Comparison of ENCODE assay signal across 18 mouse cellular contexts in the genomic region with DNA sequence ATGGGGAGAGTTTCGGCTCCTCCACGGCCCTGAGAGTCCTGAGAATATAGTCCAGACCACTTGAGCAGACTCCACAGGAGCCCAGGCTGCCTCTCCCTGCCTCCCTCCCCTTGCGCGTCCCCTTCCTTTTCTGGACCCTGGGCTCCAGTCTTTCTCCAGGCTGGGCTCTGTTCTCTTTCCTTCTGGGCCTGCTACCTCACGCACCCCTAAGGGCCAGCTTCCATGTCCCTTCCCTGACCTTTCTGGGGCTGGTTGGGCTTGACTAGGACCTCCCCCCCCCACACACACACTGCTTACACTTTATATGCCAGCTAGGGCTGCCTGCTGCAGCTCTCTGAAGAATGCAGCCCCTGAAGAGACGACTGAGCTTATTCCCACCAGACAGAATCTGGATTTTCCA. TPM values are rescaled to one million over a fixed set of nuclear protein-coding genes. Genes with fewer than 3 reads are reported as not detected.
A peak's percentile ranks its signal among the peaks of the same experiment; 100 is the strongest.
DNase-seq lines count a peak whose midpoint lies in the region; ATAC-seq and TF ChIP-seq lines count a peak whose summit lies in the region.
"Had no signal": no experiment of that assay in that cellular context is flagged by ENCODE, and none has a peak within 500 bp of the region (broad histone marks: within the 10 kb centered on the region; RNA-seq: fewer than 3 reads in every experiment).

No protein-coding gene starts in this region.

- H3K9me3 ChIP-seq in heart, embryonic 10.5 days = no peaks in the 10 kb centered on the region; the same call in 1 of the 2 replicates
- no peaks in the 10 kb centered on the region for H3K9me3 ChIP-seq in E14TG2a.4 (ENCODE audit: low read length)
- H3K9me3 ChIP-seq in embryonic facial prominence, embryonic 15.5 days (replicated peaks) = no peaks in the 10 kb centered on the region
- H3K9me3 ChIP-seq in limb, embryonic 13.5 days = no peaks in the 10 kb centered on the region
- H3K9me3 ChIP-seq: midbrain, embryonic 10.5 days; neural tube, embryonic 12.5 days had no signal

- TF ChIP-seq CTCF in heart, adult 2 months (IDR thresholded peaks at IDR 0.05) = no peak
- TF ChIP-seq CTCF in E14TG2a.4 (conservative IDR thresholded peaks at IDR 0.05; ENCODE audit: low read length) = no peak

- ATAC-seq in embryonic facial prominence, embryonic 15.5 days (ENCODE audit: insufficient number of reproducible peaks, low FRiP score, low TSS enrichment, low read depth) = 0 out of 2 replicates have a peak, but pooled peaks have one; percentile 5
- ATAC-seq in limb, embryonic 13.5 days (ENCODE audit: low FRiP score, low read depth) = no peak
- ATAC-seq in frontal cortex, adult (ENCODE audit: low TSS enrichment) = no peak
- ATAC-seq: hindbrain, embryonic 16.5 days; liver, postnatal 0 days; Patski had no signal

- H3K79me2 ChIP-seq in heart, adult 2 months (replicated peaks; ENCODE audit: control insufficient read depth, insufficient read depth, low read length) = no peaks in the 10 kb centered on the region

- H3K4me1 ChIP-seq in heart, embryonic 10.5 days = peaks cover 46% of the 10 kb centered on the region
- no peaks in the 10 kb centered on the region; the same call in 1 of the 2 replicates for H3K4me1 ChIP-seq in heart, adult 2 months (ENCODE audit: control insufficient read depth, insufficient read depth, low read length)
- peaks cover 76% of the 10 kb centered on the region for H3K4me1 ChIP-seq in E14TG2a.4 (replicated peaks; ENCODE audit: low read depth, low read length)
- H3K4me1 ChIP-seq in embryonic facial prominence, embryonic 15.5 days = peaks cover 61% of the 10 kb centered on the region
- peaks cover 67% of the 10 kb centered on the region for H3K4me1 ChIP-seq in limb, embryonic 13.5 days

- H3K9ac ChIP-seq in heart, adult 2 months (ENCODE audit: low read depth, low read length) = no peak overlapping the region
- H3K9ac ChIP-seq in embryonic facial prominence, embryonic 15.5 days = no peak overlapping the region
- H3K9ac ChIP-seq in limb, embryonic 13.5 days = peak overlapping the region; percentile 2; the same call in 1 of the 2 replicates
- H3K9ac ChIP-seq: liver, postnatal 0 days; neural tube, embryonic 12.5 days had no signal

- H3K4me2 ChIP-seq in embryonic facial prominence, embryonic 15.5 days (replicated peaks) = no peak overlapping the region
- no peak overlapping the region for H3K4me2 ChIP-seq in limb, embryonic 13.5 days (replicated peaks)
- H3K4me2 ChIP-seq: neural tube, embryonic 12.5 days had no signal

- no peaks in the 10 kb centered on the region for H3K36me3 ChIP-seq in heart, embryonic 10.5 days
- no peaks in the 10 kb centered on the region for H3K36me3 ChIP-seq in heart, adult 2 months (ENCODE audit: control insufficient read depth, insufficient read depth, low read length)
- H3K36me3 ChIP-seq in E14TG2a.4 (ENCODE audit: insufficient read depth, low read length) = peaks cover 26% of the 10 kb centered on the region
- H3K36me3 ChIP-seq in embryonic facial prominence, embryonic 15.5 days = no peaks in the 10 kb centered on the region
- no peaks in the 10 kb centered on the region for H3K36me3 ChIP-seq in limb, embryonic 13.5 days
- H3K36me3 ChIP-seq: midbrain, embryonic 10.5 days had no signal

- intact Hi-C loops in heart, adult 2 months (cut with DNase I) = no loop called here

- H3K27me3 ChIP-seq in heart, embryonic 10.5 days (ENCODE audit: insufficient read depth, poor library complexity, severe bottlenecking) = peaks cover 38% of the 10 kb centered on the region
- no peaks in the 10 kb centered on the region for H3K27me3 ChIP-seq in heart, adult 2 months (ENCODE audit: control insufficient read depth, insufficient read depth, low read length)
- peaks cover 8% of the 10 kb centered on the region; the same call in 1 of the 2 replicates for H3K27me3 ChIP-seq in E14TG2a.4 (ENCODE audit: insufficient read depth, low read length)
- 0 out of 2 replicates have a peak, but pooled peaks cover 3% of the 10 kb centered on the region for H3K27me3 ChIP-seq in embryonic facial prominence, embryonic 15.5 days
- peaks cover 18% of the 10 kb centered on the region; the same call in 1 of the 2 replicates for H3K27me3 ChIP-seq in limb, embryonic 13.5 days

- H3K27ac ChIP-seq in heart, embryonic 10.5 days = peak overlapping the region; percentile 67
- no peak overlapping the region for H3K27ac ChIP-seq in heart, adult 2 months
- peak overlapping the region; percentile 45; the same call in 1 of the 2 replicates for H3K27ac ChIP-seq in embryonic facial prominence, embryonic 15.5 days (replicated peaks)
- peak overlapping the region; percentile 28; the same call in 1 of the 2 replicates for H3K27ac ChIP-seq in limb, embryonic 13.5 days
- H3K27ac ChIP-seq: midbrain, embryonic 10.5 days; neural tube, embryonic 12.5 days had no signal

- H3K4me3 ChIP-seq in heart, embryonic 10.5 days = no peak overlapping the region
- H3K4me3 ChIP-seq in heart, adult 2 months = no peak overlapping the region
- peak overlapping the region; percentile 17; the same call in 1 of the 2 replicates for H3K4me3 ChIP-seq in E14TG2a.4 (replicated peaks; ENCODE audit: low read length)
- H3K4me3 ChIP-seq in embryonic facial prominence, embryonic 15.5 days (replicated peaks) = no peak overlapping the region
- H3K4me3 ChIP-seq in limb, embryonic 13.5 days = no peak overlapping the region
- H3K4me3 ChIP-seq: midbrain, embryonic 10.5 days; neural tube, embryonic 12.5 days had no signal

- TF ChIP-seq POLR2A in heart, adult 2 months (IDR thresholded peaks at IDR 0.05; ENCODE audit: insufficient read depth, low read depth, low read length) = no peak

- 52% methylated on average over 6 of the region's 6 CpGs for WGBS in heart, embryonic 10.5 days
- 65% methylated on average over 6 of the region's 6 CpGs for WGBS in heart, adult 2 months
- WGBS in embryonic facial prominence, embryonic 15.5 days = 60% methylated on average over 6 of the region's 6 CpGs
- whole genome bisulfite sequencing in limb, embryonic 13.5 days = 35% methylated on average over 6 of the region's 6 CpGs

- DNase-seq in heart, embryonic 10.5 days (ENCODE audit: low spot score) = no peak
- DNase-seq in heart, adult 2 months = no peak
- no peak for DNase-seq in adrenal gland, adult 18-20 months (ENCODE audit: low spot score in 2 of 2)
- no peak for DNase-seq in layer of hippocampus, postnatal 10 days (ENCODE audit: low spot score in 2 of 2)
- DNase-seq: cerebellum, adult 9-11 months; liver; liver, postnatal 0 days; lung, postnatal 36 days; right cerebral cortex, postnatal 14 days; thymus, postnatal 36 days had no signal

- TF ChIP-seq EP300 in heart, adult 2 months (IDR thresholded peaks at IDR 0.05; ENCODE audit: insufficient read depth, low read depth, low read length) = no peak

RNA-seq across cellular contexts. Expression of a gene that starts 20.2 kb away (rescaled TPM):
- polyA plus RNA-seq in heart, embryonic 10.5 days (2016; fragmentation: Nextera tagmentation; extraction: Ambion mirVana) = 4.5 and 9.9 TPM in 2 replicates
- 1 to 10 TPM in 1 of 2 experiments, under 1 TPM in 1; 0.26 to 1.0 TPM for total RNA-seq in heart, adult 2 months (2021)
- 2.2 and 2.7 TPM in 2 replicates for polyA plus RNA-seq in heart, adult 2 months (2012; rRNA removed)
- polyA plus RNA-seq in embryonic facial prominence, embryonic 15.5 days (2015; fragmentation: Nextera tagmentation; extraction: Ambion mirVana) = 48.1 and 48.8 TPM in 2 replicates
- polyA plus RNA-seq in limb, embryonic 13.5 days (2015; fragmentation: Nextera tagmentation; extraction: Ambion mirVana) = 29.4 and 34.5 TPM in 2 replicates
- 1 to 10 TPM; 2.1 to 3.5 TPM for total RNA-seq in adrenal gland, adult 18-20 months (2021)
- total RNA-seq in layer of hippocampus, postnatal 10 days (2021) = 1 to 10 TPM; 2.4 to 3.6 TPM

RNA-seq across cellular contexts. Expression of a gene that starts 53.0 kb away (rescaled TPM):
- polyA plus RNA-seq in heart, embryonic 10.5 days (2016; fragmentation: Nextera tagmentation; extraction: Ambion mirVana) = 0.21 and 0.77 TPM in 2 replicates
- total RNA-seq in heart, adult 2 months (2021) = under 1 TPM; 0.55 to 0.73 TPM
- polyA plus RNA-seq in heart, adult 2 months (2012; rRNA removed) = 0.57 and 0.76 TPM in 2 replicates
- 1.2 and 1.8 TPM in 2 replicates for polyA plus RNA-seq in embryonic facial prominence, embryonic 15.5 days (2015; fragmentation: Nextera tagmentation; extraction: Ambion mirVana)
- polyA plus RNA-seq in limb, embryonic 13.5 days (2015; fragmentation: Nextera tagmentation; extraction: Ambion mirVana) = 0.98 and 1.1 TPM in 2 replicates
- 1 to 10 TPM; 2.3 to 9.4 TPM for total RNA-seq in adrenal gland, adult 18-20 months (2021)
- 10 to 100 TPM; 27.3 to 35.2 TPM for total RNA-seq in layer of hippocampus, postnatal 10 days (2021)
- polyA plus RNA-seq: liver, postnatal 0 days had no signal
